Mouse (Mus musculus) limb, embryonic 12.5 days (tissue): ENCODE results near the gene Pex16. TPM values are rescaled to one million over a fixed set of nuclear protein-coding genes. Genes with fewer than 3 reads are reported as not detected.

Experiments
- ATAC-seq: fragments of 200-750 bp; cut with Nextera tagmentation; 2 replicates; pipeline ENCODE4 v1.8.0; 2017; ENCODE audit warnings: low read depth, moderate TSS enrichment; ENCODE audit not compliant: insufficient number of reproducible peaks, insufficient read depth, low FRiP score, low TSS enrichment
- H3K27ac ChIP-seq: fragments of 300-500 bp; sonication (generic); 2 replicates; pipeline ENCODE4 v1.5.1; 2016; ENCODE audit warnings: mild to moderate bottlenecking, moderate library complexity
- H3K27me3 ChIP-seq: fragments of 300-500 bp; sonication (generic); 2 replicates; pipeline ENCODE4 v1.6.1; 2016; ENCODE audit warnings: mild to moderate bottlenecking, moderate library complexity
- H3K36me3 ChIP-seq: fragments of 300-500 bp; sonication (generic); 2 replicates; pipeline ENCODE4 v1.6.1; 2016; ENCODE audit warnings: mild to moderate bottlenecking, moderate library complexity
- H3K4me1 ChIP-seq: fragments of 300-500 bp; sonication (generic); replicated peaks from 2 replicates; pipeline ENCODE4 v1.6.1; 2016
- H3K4me2 ChIP-seq: fragments of 300-500 bp; sonication (generic); 2 replicates; pipeline ENCODE4 v1.6.1; 2016; ENCODE audit warnings: mild to moderate bottlenecking, moderate library complexity
- H3K4me3 ChIP-seq: fragments of 300-500 bp; sonication (generic); replicated peaks from 2 replicates; pipeline ENCODE4 v1.5.1; 2016; ENCODE audit warnings: mild to moderate bottlenecking
- H3K9ac ChIP-seq: fragments of 300-500 bp; sonication (generic); replicated peaks from 2 replicates; pipeline ENCODE4 v1.6.1; 2016; ENCODE audit warnings: mild to moderate bottlenecking, moderate library complexity
- H3K9me3 ChIP-seq: fragments of 300-500 bp; sonication (generic); 2 replicates; pipeline ENCODE4 v1.6.1; 2016; ENCODE audit warnings: mild to moderate bottlenecking, moderate library complexity
- WGBS: fragments of 180-500 bp; shearing (Covaris S2); methylation state at CpG from one replicate; pipeline ENCODE4 v1.1.7; 2016; 5-methylcytosine and 5-hydroxymethylcytosine counted together
- microRNA-seq: library from miRNA; unstranded; fragments of <30 nt; microRNA quantifications from one replicate; pipeline ENCODE4, GENCODE M21; 2017
- polyA plus RNA-seq: library from polyadenylated mRNA; unstranded; fragments of >200 nt; fragmentation: Nextera tagmentation; extraction: Ambion mirVana; gene quantifications from 2 replicates; pipeline ENCODE4 v1.2.1, GENCODE M21; 2016

Gene Pex16
- polyA plus RNA-seq, 1 experiment from 2014 or later, result 17.1 TPM

GRCm38 (mm10) chr2:92425366-92425765 lies 50.9 kb downstream of the Pex16 start:
- Histone ChIP-seq H3K36me3 (peaks cover 63% of the 10 kb centered on the region), H3K27me3 (no peaks in the 10 kb centered on the region), H3K4me1 (peaks cover 34% of the 10 kb centered on the region), H3K27ac (peak overlapping the region; percentile 90), H3K4me2 (no peak overlapping the region), H3K9ac (no peak overlapping the region), H3K9me3 (no peaks in the 10 kb centered on the region), H3K4me3 (no peak overlapping the region)
- WGBS, result 93% methylated on average over 4 of the region's 4 CpGs
- no peak for ATAC-seq

GRCm38 (mm10) chr2:92426426-92426825 lies 52.0 kb downstream of the Pex16 start:
- H3K4me2 ChIP-seq, result no peak overlapping the region
- H3K27ac ChIP-seq, result peak overlapping the region; percentile 66
- ATAC-seq, result no peak
- H3K36me3 ChIP-seq, result peaks cover 52% of the 10 kb centered on the region
- H3K9ac ChIP-seq, result no peak overlapping the region
- no peak overlapping the region for H3K4me3 ChIP-seq
- H3K27me3 ChIP-seq, result no peaks in the 10 kb centered on the region
- H3K4me1 ChIP-seq, result peaks cover 41% of the 10 kb centered on the region
- H3K9me3 ChIP-seq, result no peaks in the 10 kb centered on the region
- WGBS, result 95% methylated on average over 3 of the region's 3 CpGs

- no peak; the same call in 1 of the 2 replicates for ATAC-seq
- no peak overlapping the region for H3K27ac ChIP-seq
Measured at GRCm38 (mm10) chr2:92427882-92428281, 53.4 kb downstream of the Pex16 start.

GRCm38 (mm10) chr2:92430089-92430488 lies 55.6 kb downstream of the Pex16 start:
- Histone ChIP-seq H3K9me3 (no peaks in the 10 kb centered on the region), H3K4me1 (peaks cover 55% of the 10 kb centered on the region), H3K4me2 (no peak overlapping the region), H3K27me3 (peaks cover 2% of the 10 kb centered on the region; the same call in 1 of the 2 replicates), H3K27ac (no peak overlapping the region), H3K36me3 (peaks cover 16% of the 10 kb centered on the region), H3K4me3 (no peak overlapping the region), H3K9ac (no peak overlapping the region)
- WGBS, result 83% methylated on average over 2 of the region's 2 CpGs
- ATAC-seq, result no peak

More at GRCm38 (mm10) chr2:92427882-92428281, 53.4 kb downstream of the Pex16 start:
- no peaks in the 10 kb centered on the region for H3K9me3 ChIP-seq
- no peak overlapping the region for H3K9ac ChIP-seq
- no peak overlapping the region for H3K4me2 ChIP-seq
- no peaks in the 10 kb centered on the region for H3K27me3 ChIP-seq
- H3K36me3 ChIP-seq, result peaks cover 38% of the 10 kb centered on the region
- H3K4me3 ChIP-seq, result no peak overlapping the region
- peaks cover 56% of the 10 kb centered on the region for H3K4me1 ChIP-seq
- WGBS, result 61% methylated on average over 6 of the region's 6 CpGs

Small RNAs within 50 kb of the gene (microRNA-seq; reads per million reads assigned to microRNA genes)
- not detected for gene Mir7000

Other genes with a start within 250 kb of the Pex16 start
- gene Large2, start 193 bp downstream of the Pex16 start, polyA plus RNA-seq, result 10.7 and 13.9 TPM in 2 replicates
- 3.0 and 3.3 TPM in 2 replicates for gene 1700029I15Rik, start 7.9 kb downstream of the Pex16 start, polyA plus RNA-seq
- gene Mapk8ip1, start 26.6 kb downstream of the Pex16 start, polyA plus RNA-seq, result 29.4 and 34.8 TPM in 2 replicates
- gene Cry2, start 59.4 kb downstream of the Pex16 start, polyA plus RNA-seq, result 27.1 TPM in 2 replicates
- gene Slc35c1, start 85.9 kb downstream of the Pex16 start, polyA plus RNA-seq, result 7.2 and 9.1 TPM in 2 replicates
- gene Chst1, start 225.0 kb downstream of the Pex16 start, polyA plus RNA-seq, result 5.8 TPM in 2 replicates